Mouse (Mus musculus) forebrain, embryonic 13.5 days (tissue): ENCODE measurements around the gene Manbal. TPM values are rescaled to one million over a fixed set of nuclear protein-coding genes. Genes with fewer than 3 reads are reported as not detected.

Experiments used
- ATAC-seq: fragments of 200-750 bp; cut with Nextera tagmentation; 2 replicates; pipeline ENCODE4 v1.8.0; 2017
- H3K27ac ChIP-seq: fragments of 300-500 bp; sonication (generic); 2 replicates; pipeline ENCODE4 v1.5.1; 2015; ENCODE audit warnings: inconsistent platforms, mild to moderate bottlenecking, moderate library complexity
- H3K27me3 ChIP-seq: fragments of 300-500 bp; sonication (generic); 2 replicates; pipeline ENCODE4 v1.6.1; 2015; ENCODE audit warnings: mild to moderate bottlenecking, inconsistent platforms
- H3K36me3 ChIP-seq: fragments of 300-500 bp; sonication (generic); 2 replicates; pipeline ENCODE4 v1.6.1; 2015; ENCODE audit warnings: mild to moderate bottlenecking, inconsistent platforms; ENCODE audit not compliant: poor library complexity, severe bottlenecking
- H3K4me1 ChIP-seq: fragments of 300-500 bp; sonication (generic); 2 replicates; pipeline ENCODE4 v1.6.1; 2015; ENCODE audit warnings: inconsistent platforms
- H3K4me2 ChIP-seq: fragments of 300-500 bp; sonication (generic); 2 replicates; pipeline ENCODE4 v1.6.1; 2015; ENCODE audit warnings: inconsistent platforms, mild to moderate bottlenecking, moderate library complexity
- H3K4me3 ChIP-seq: fragments of 300-500 bp; sonication (generic); 2 replicates; pipeline ENCODE4 v1.5.1; 2015; ENCODE audit warnings: mild to moderate bottlenecking, inconsistent platforms
- H3K9ac ChIP-seq: fragments of 300-500 bp; sonication (generic); 2 replicates; pipeline ENCODE4 v1.6.1; 2015; ENCODE audit warnings: mild to moderate bottlenecking, inconsistent platforms
- H3K9me3 ChIP-seq: fragments of 300-500 bp; sonication (generic); replicated peaks from 2 replicates; pipeline ENCODE4 v1.6.1; 2016; ENCODE audit warnings: inconsistent platforms
- WGBS: fragments of 180-500 bp; shearing (Covaris S2); methylation state at CpG from one replicate; pipeline ENCODE4 v1.1.7; 2015; 5-methylcytosine and 5-hydroxymethylcytosine counted together
- polyA plus RNA-seq: library from polyadenylated mRNA; unstranded; fragments of >200 nt; fragmentation: Nextera tagmentation; extraction: Ambion mirVana; gene quantifications from 2 replicates; pipeline ENCODE4 v1.2.1, GENCODE M21; 2015

Manbal gene
- polyA plus RNA-seq, 1 experiment from 2014 or later = 89.9 TPM

- peaks cover 90% of the 10 kb centered on the region for H3K4me1 ChIP-seq
- peak overlapping the region; percentile 5; the same call in 1 of the 2 replicates for H3K4me2 ChIP-seq
- peaks cover 40% of the 10 kb centered on the region for H3K36me3 ChIP-seq
- ATAC-seq = no peak
- peak overlapping the region; percentile 32; the same call in 1 of the 2 replicates for H3K27ac ChIP-seq
- H3K27me3 ChIP-seq = no peaks in the 10 kb centered on the region
- no peaks in the 10 kb centered on the region for H3K9me3 ChIP-seq
- H3K9ac ChIP-seq = 0 out of 2 replicates have a peak overlapping the region, but pooled peaks have one; percentile 13
- 92% methylated on average over 13 of the region's 13 CpGs for WGBS
- H3K4me3 ChIP-seq = no peak overlapping the region
Measured at GRCm38 (mm10) chr2:157428351-157429139, 61.2 kb downstream of the Manbal start.

- Histone ChIP-seq H3K9me3 (no peaks in the 10 kb centered on the region), H3K9ac (no peak overlapping the region), H3K27me3 (no peaks in the 10 kb centered on the region), H3K36me3 (peaks cover 49% of the 10 kb centered on the region), H3K4me2 (no peak overlapping the region), H3K4me1 (peaks cover 99% of the 10 kb centered on the region), H3K4me3 (no peak overlapping the region), H3K27ac (no peak overlapping the region)
- 90% methylated on average over 7 of the region's 7 CpGs for WGBS
- ATAC-seq = no peak
Measured at GRCm38 (mm10) chr2:157429735-157430134, 62.3 kb downstream of the Manbal start.

- 80% methylated on average over 4 of the region's 4 CpGs for WGBS
Measured at GRCm38 (mm10) chr2:157430667-157431429, 63.5 kb downstream of the Manbal start.

GRCm38 (mm10) chr2:157431912-157432311 is 64.5 kb downstream of the Manbal start:
- Histone ChIP-seq H3K4me3 (no peak overlapping the region), H3K4me2 (0 out of 2 replicates have a peak overlapping the region, but pooled peaks have one; percentile 26), H3K27ac (peak overlapping the region; percentile 89), H3K27me3 (no peaks in the 10 kb centered on the region), H3K9me3 (no peaks in the 10 kb centered on the region), H3K36me3 (peaks cover 54% of the 10 kb centered on the region), H3K9ac (peak overlapping the region; percentile 45), H3K4me1 (peaks cover 86% of the 10 kb centered on the region)
- no peak for ATAC-seq
- WGBS = 79% methylated on average over 5 of the region's 5 CpGs

More at GRCm38 (mm10) chr2:157430667-157431429, 63.5 kb downstream of the Manbal start:
- no peak overlapping the region; the same call in 1 of the 2 replicates for H3K9ac ChIP-seq
- H3K27ac ChIP-seq = peak overlapping the region; percentile 89
- peaks cover 49% of the 10 kb centered on the region for H3K36me3 ChIP-seq
- H3K4me1 ChIP-seq = peaks cover 96% of the 10 kb centered on the region
- ATAC-seq = no peak
- H3K27me3 ChIP-seq = no peaks in the 10 kb centered on the region
- no peak overlapping the region for H3K4me3 ChIP-seq
- no peaks in the 10 kb centered on the region for H3K9me3 ChIP-seq
- no peak overlapping the region for H3K4me2 ChIP-seq

GRCm38 (mm10) chr2:157432476-157432875 is 65.1 kb downstream of the Manbal start:
- Histone ChIP-seq H3K9ac (peak overlapping the region; percentile 45), H3K27me3 (no peaks in the 10 kb centered on the region), H3K36me3 (peaks cover 59% of the 10 kb centered on the region), H3K4me3 (no peak overlapping the region), H3K27ac (peak overlapping the region; percentile 89), H3K9me3 (no peaks in the 10 kb centered on the region), H3K4me1 (peaks cover 80% of the 10 kb centered on the region), H3K4me2 (peak overlapping the region; percentile 26; the same call in 1 of the 2 replicates)
- peak; percentile 67 for ATAC-seq
- WGBS = 46% methylated on average over 8 of the region's 9 CpGs

GRCm38 (mm10) chr2:157434041-157434440 is 66.6 kb downstream of the Manbal start:
- H3K4me1 ChIP-seq = peaks cover 65% of the 10 kb centered on the region

GRCm38 (mm10) chr2:157434497-157434896 is 67.1 kb downstream of the Manbal start:
- Histone ChIP-seq H3K9ac (peak overlapping the region; percentile 53), H3K36me3 (peaks cover 65% of the 10 kb centered on the region), H3K9me3 (no peaks in the 10 kb centered on the region), H3K4me2 (no peak overlapping the region), H3K4me1 (peaks cover 61% of the 10 kb centered on the region), H3K27ac (peak overlapping the region; percentile 89; the same call in 1 of the 2 replicates), H3K4me3 (no peak overlapping the region), H3K27me3 (no peaks in the 10 kb centered on the region)
- WGBS = 12% methylated on average over 6 of the region's 6 CpGs
- ATAC-seq = peak; percentile 25; the same call in 1 of the 2 replicates

More at GRCm38 (mm10) chr2:157434041-157434440, 66.6 kb downstream of the Manbal start:
- H3K9me3 ChIP-seq = no peaks in the 10 kb centered on the region
- 37% methylated on average over 9 of the region's 9 CpGs for WGBS
- H3K4me2 ChIP-seq = no peak overlapping the region
- peak overlapping the region; percentile 89 for H3K27ac ChIP-seq
- H3K4me3 ChIP-seq = no peak overlapping the region
- no peaks in the 10 kb centered on the region for H3K27me3 ChIP-seq
- H3K9ac ChIP-seq = peak overlapping the region; percentile 53
- no peak for ATAC-seq
- peaks cover 62% of the 10 kb centered on the region for H3K36me3 ChIP-seq

- 80% methylated on average over 11 of the region's 11 CpGs for WGBS
- no peak overlapping the region for H3K4me2 ChIP-seq
- no peaks in the 10 kb centered on the region for H3K27me3 ChIP-seq
- H3K27ac ChIP-seq = peak overlapping the region; percentile 8; the same call in 1 of the 2 replicates
- no peak for ATAC-seq
- H3K36me3 ChIP-seq = peaks cover 71% of the 10 kb centered on the region
- no peak overlapping the region for H3K4me3 ChIP-seq
- 0 out of 2 replicates have a peak, but pooled peaks cover 4% of the 10 kb centered on the region for H3K9me3 ChIP-seq
- peaks cover 41% of the 10 kb centered on the region for H3K4me1 ChIP-seq
- no peak overlapping the region for H3K9ac ChIP-seq
Measured at GRCm38 (mm10) chr2:157436496-157436895, 69.1 kb downstream of the Manbal start.

- Histone ChIP-seq H3K27me3 (no peaks in the 10 kb centered on the region), H3K27ac (no peak overlapping the region), H3K4me1 (peaks cover 34% of the 10 kb centered on the region), H3K4me3 (no peak overlapping the region), H3K4me2 (no peak overlapping the region), H3K9ac (no peak overlapping the region), H3K9me3 (0 out of 2 replicates have a peak, but pooled peaks cover 4% of the 10 kb centered on the region), H3K36me3 (peaks cover 73% of the 10 kb centered on the region)
- WGBS = 89% methylated on average over 3 of the region's 3 CpGs
- ATAC-seq = no peak
Measured at GRCm38 (mm10) chr2:157437123-157437522, 69.7 kb downstream of the Manbal start.

GRCm38 (mm10) chr2:157441363-157441762 is 74.0 kb downstream of the Manbal start:
- H3K9me3 ChIP-seq = 0 out of 2 replicates have a peak, but pooled peaks cover 4% of the 10 kb centered on the region
- 100% methylated on average over 1 of the region's 1 CpGs for WGBS
- no peaks in the 10 kb centered on the region for H3K27me3 ChIP-seq
- no peak overlapping the region for H3K27ac ChIP-seq
- no peak overlapping the region for H3K9ac ChIP-seq
- H3K4me2 ChIP-seq = no peak overlapping the region
- H3K4me1 ChIP-seq = no peaks in the 10 kb centered on the region
- peaks cover 85% of the 10 kb centered on the region for H3K36me3 ChIP-seq
- ATAC-seq = no peak
- no peak overlapping the region for H3K4me3 ChIP-seq
